Mouse (Mus musculus): Measurements from ENCODE around the gene Nme9. TPM values are rescaled to one million over a fixed set of nuclear protein-coding genes. Genes with fewer than 3 reads are reported as not detected.
A peak's percentile ranks its signal among the peaks of the same experiment; 100 is the strongest.

Gene Nme9
- polyA plus RNA-seq, 2 experiments = 0.03 TPM; not detected in 1

DNA sequence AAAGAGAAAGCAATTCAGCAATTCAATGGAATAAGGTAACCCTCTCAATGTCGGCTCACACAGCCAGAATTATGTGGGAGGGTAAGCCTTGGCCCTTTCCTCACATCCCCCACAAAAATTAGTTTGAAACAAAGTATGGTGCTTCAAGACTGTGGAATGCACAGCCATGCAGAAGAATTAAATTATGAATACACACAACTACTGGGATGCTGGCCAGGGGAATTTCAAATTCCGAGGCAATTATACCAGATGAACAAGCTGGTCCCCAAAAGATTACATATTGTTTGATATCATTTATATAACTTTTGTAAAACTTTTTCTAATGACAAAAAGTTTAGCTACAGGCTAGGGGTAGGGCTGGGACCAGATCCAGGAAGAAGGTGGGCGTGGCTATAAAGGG is 4.0 kb upstream of the Nme9 start:
- ATAC-seq (ENCODE audit: insufficient read depth) (no peak), DNase-seq (ENCODE audit: low read depth in 3 of 3, low spot score in 3 of 3) (no peak)
- peaks cover 10% of the 10 kb centered on the region for H3K27me3 ChIP-seq (ENCODE audit: control insufficient read depth, insufficient read depth, low read length)
- no peak overlapping the region for H3K4me2 ChIP-seq (ENCODE audit: low read depth)
- H3K9ac ChIP-seq (replicated peaks) = no peak overlapping the region
- no peak overlapping the region for H3K27ac ChIP-seq
- 52% methylated on average over 3 of the region's 3 CpGs for WGBS (ENCODE audit: insufficient replicate concordance)
- TF ChIP-seq CTCF (IDR thresholded peaks at IDR 0.05; ENCODE audit: low read depth) (no peak), EP300 (IDR thresholded peaks at IDR 0.05; ENCODE audit: low read depth) (no peak)
- H3K4me1 ChIP-seq (replicated peaks; ENCODE audit: control insufficient read depth in 2 of 2, insufficient read depth in 2 of 2, low read length in 1 of 2) = no peaks in the 10 kb centered on the region
- no peaks in the 10 kb centered on the region for H3K36me3 ChIP-seq (replicated peaks; ENCODE audit: control insufficient read depth, insufficient read depth, low read depth)
- no peaks in the 10 kb centered on the region for H3K9me3 ChIP-seq (ENCODE audit: control insufficient read depth, low read length)
- no peak overlapping the region for H3K4me3 ChIP-seq (ENCODE audit: insufficient read depth in 1 of 2, low read depth in 2 of 2, low read length in 2 of 2)

GRCm38 (mm10) chr9:99449886-99450647 is 1.2 kb upstream of the Nme9 start:
- no peaks in the 10 kb centered on the region for H3K36me3 ChIP-seq (replicated peaks; ENCODE audit: control insufficient read depth, insufficient read depth, low read depth)
- peak; percentile 26; the same call in 1 of the 2 replicates for TF ChIP-seq CTCF (IDR thresholded peaks at IDR 0.05; ENCODE audit: low read depth)
- TF ChIP-seq EP300 (IDR thresholded peaks at IDR 0.05; ENCODE audit: low read depth) = no peak
- no peaks in the 10 kb centered on the region for H3K4me1 ChIP-seq (replicated peaks; ENCODE audit: control insufficient read depth in 2 of 2, insufficient read depth in 2 of 2, low read length in 1 of 2)
- no peak overlapping the region for H3K27ac ChIP-seq
- H3K27me3 ChIP-seq (ENCODE audit: control insufficient read depth, insufficient read depth, low read length) = peaks cover 10% of the 10 kb centered on the region
- H3K9ac ChIP-seq (replicated peaks) = no peak overlapping the region
- H3K4me2 ChIP-seq (ENCODE audit: low read depth) = no peak overlapping the region
- ATAC-seq (ENCODE audit: insufficient read depth) (no peak), DNase-seq (ENCODE audit: low read depth in 3 of 3, low spot score in 3 of 3) (no peak)
- no peaks in the 10 kb centered on the region for H3K9me3 ChIP-seq (ENCODE audit: control insufficient read depth, low read length)
- H3K4me3 ChIP-seq (ENCODE audit: insufficient read depth in 1 of 2, low read depth in 2 of 2, low read length in 2 of 2) = no peak overlapping the region
- whole genome bisulfite sequencing (ENCODE audit: insufficient replicate concordance) = 24% methylated on average over 9 of the region's 9 CpGs

DNA sequence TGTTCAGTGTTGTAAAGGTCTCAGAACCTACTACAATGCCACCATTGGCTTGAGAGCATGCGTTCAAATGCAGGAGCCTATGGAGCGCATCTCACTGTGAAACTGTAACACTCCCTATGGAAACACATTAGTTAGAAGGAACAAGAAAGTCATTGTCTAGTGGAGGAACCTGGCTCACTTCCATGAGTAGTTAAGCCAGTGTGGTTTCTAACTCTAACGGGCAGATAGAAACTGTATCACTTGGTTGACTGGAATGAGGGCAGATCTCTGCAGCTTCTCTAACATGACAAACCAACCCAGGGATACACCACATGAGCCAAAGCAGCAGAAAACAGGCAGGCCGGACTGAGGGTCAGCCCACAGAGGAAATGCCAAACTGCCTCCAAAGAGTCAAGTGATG is 2.9 kb downstream of the Nme9 start:
- WGBS (ENCODE audit: insufficient replicate concordance) = 63% methylated on average over 4 of the region's 4 CpGs
- Histone ChIP-seq H3K4me3 (ENCODE audit: insufficient read depth in 1 of 2, low read depth in 2 of 2, low read length in 2 of 2) (no peak overlapping the region), H3K4me2 (ENCODE audit: low read depth) (no peak overlapping the region), H3K9me3 (ENCODE audit: control insufficient read depth, low read length) (no peaks in the 10 kb centered on the region), H3K27me3 (ENCODE audit: control insufficient read depth, insufficient read depth, low read length) (peaks cover 10% of the 10 kb centered on the region), H3K4me1 (replicated peaks; ENCODE audit: control insufficient read depth in 2 of 2, insufficient read depth in 2 of 2, low read length in 1 of 2) (no peaks in the 10 kb centered on the region), H3K27ac (no peak overlapping the region), H3K36me3 (replicated peaks; ENCODE audit: control insufficient read depth, insufficient read depth, low read depth) (no peaks in the 10 kb centered on the region), H3K9ac (replicated peaks) (no peak overlapping the region)
- ATAC-seq (ENCODE audit: insufficient read depth) (no peak), DNase-seq (ENCODE audit: low read depth in 3 of 3, low spot score in 3 of 3) (no peak)
- TF ChIP-seq EP300 (IDR thresholded peaks at IDR 0.05; ENCODE audit: low read depth) (no peak), CTCF (IDR thresholded peaks at IDR 0.05; ENCODE audit: low read depth) (no peak)

DNA sequence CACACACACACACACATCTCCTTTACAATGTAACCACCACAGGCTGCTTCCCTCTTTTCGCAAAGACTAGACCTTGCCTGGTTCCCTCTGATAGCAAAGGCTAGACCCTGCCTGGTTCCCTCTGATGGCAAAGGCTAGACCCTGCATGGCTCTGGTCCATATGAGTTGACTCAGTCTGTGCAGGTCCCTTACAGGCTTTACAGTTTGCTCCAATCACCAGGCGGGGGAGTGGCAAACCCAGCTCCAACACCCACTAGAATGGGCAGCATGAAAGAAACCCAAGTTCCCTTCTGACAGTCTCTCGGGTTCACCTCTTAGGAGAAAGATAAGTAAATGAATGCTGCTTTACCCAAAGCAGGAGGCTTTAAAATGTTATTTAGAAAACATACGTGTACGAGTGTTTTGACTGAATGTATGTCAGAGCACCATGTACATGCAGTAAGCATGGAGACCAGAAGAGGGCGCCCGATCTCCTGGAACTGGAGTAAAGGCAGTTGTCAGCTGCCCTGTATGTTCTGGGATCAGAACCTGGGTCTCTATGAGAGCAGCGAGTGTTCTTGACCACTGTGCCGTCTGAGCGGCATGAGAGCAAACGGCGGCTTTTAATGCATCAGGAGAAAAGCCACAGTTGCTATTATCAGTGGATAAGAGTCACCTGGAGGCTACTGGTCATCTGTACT is 7.4 kb downstream of the Nme9 start:
- H3K27me3 ChIP-seq (ENCODE audit: control insufficient read depth, insufficient read depth, low read length) = no peaks in the 10 kb centered on the region
- H3K4me2 ChIP-seq (ENCODE audit: low read depth) = no peak overlapping the region
- no peak overlapping the region for H3K27ac ChIP-seq
- no peaks in the 10 kb centered on the region for H3K9me3 ChIP-seq (ENCODE audit: control insufficient read depth, low read length)
- no peak overlapping the region for H3K4me3 ChIP-seq (ENCODE audit: insufficient read depth in 1 of 2, low read depth in 2 of 2, low read length in 2 of 2)
- H3K9ac ChIP-seq (replicated peaks) = no peak overlapping the region
- DNase-seq (ENCODE audit: low read depth in 3 of 3, low spot score in 3 of 3) = peak in 2 of 3 experiments; percentile 12 to 37
- 0 out of 2 replicates have a peak, but pooled peaks have one; percentile 23 for ATAC-seq (ENCODE audit: insufficient read depth)
- 33% methylated on average over 12 of the region's 12 CpGs for WGBS (ENCODE audit: insufficient replicate concordance)
- TF ChIP-seq EP300 (IDR thresholded peaks at IDR 0.05; ENCODE audit: low read depth) (no peak), CTCF (IDR thresholded peaks at IDR 0.05; ENCODE audit: low read depth) (peak; percentile 85)
- H3K4me1 ChIP-seq (replicated peaks; ENCODE audit: control insufficient read depth in 2 of 2, insufficient read depth in 2 of 2, low read length in 1 of 2) = no peaks in the 10 kb centered on the region
- no peaks in the 10 kb centered on the region for H3K36me3 ChIP-seq (replicated peaks; ENCODE audit: control insufficient read depth, insufficient read depth, low read depth)

DNA sequence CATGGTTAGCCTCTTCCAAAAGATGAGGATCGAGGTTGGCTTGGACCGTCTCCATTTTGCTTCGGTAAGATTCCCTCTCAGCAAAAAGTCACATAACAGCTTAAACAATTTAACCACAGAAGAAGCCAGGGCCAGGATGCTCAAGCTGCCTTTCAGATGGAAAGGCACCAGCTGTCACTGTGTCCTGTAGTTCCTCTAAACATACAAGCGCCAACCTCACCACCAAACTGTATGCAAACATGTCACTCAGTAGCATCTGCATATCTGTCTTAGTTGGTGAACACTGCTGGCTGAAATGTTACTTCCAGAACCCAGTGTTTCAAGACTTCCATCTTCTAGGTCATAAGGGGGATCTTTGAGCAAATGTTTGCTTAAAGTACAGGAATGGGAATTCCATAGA is 8.5 kb downstream of the Nme9 start:
- 74% methylated on average over 4 of the region's 4 CpGs for WGBS (ENCODE audit: insufficient replicate concordance)
- no peak overlapping the region for H3K27ac ChIP-seq

More for the DNA sequence above, 8.5 kb downstream of the Nme9 start:
- TF ChIP-seq CTCF (IDR thresholded peaks at IDR 0.05; ENCODE audit: low read depth) = no peak
- no peak for TF ChIP-seq EP300 (IDR thresholded peaks at IDR 0.05; ENCODE audit: low read depth)
- H3K9me3 ChIP-seq (ENCODE audit: control insufficient read depth, low read length) = no peaks in the 10 kb centered on the region
- no peaks in the 10 kb centered on the region for H3K36me3 ChIP-seq (replicated peaks; ENCODE audit: control insufficient read depth, insufficient read depth, low read depth)
- no peaks in the 10 kb centered on the region for H3K27me3 ChIP-seq (ENCODE audit: control insufficient read depth, insufficient read depth, low read length)
- no peak overlapping the region for H3K9ac ChIP-seq (replicated peaks)
- H3K4me3 ChIP-seq (ENCODE audit: insufficient read depth in 1 of 2, low read depth in 2 of 2, low read length in 2 of 2) = no peak overlapping the region
- H3K4me1 ChIP-seq (replicated peaks; ENCODE audit: control insufficient read depth in 2 of 2, insufficient read depth in 2 of 2, low read length in 1 of 2) = no peaks in the 10 kb centered on the region
- DNase-seq (ENCODE audit: low read depth in 3 of 3, low spot score in 3 of 3) = no peak
- ATAC-seq (ENCODE audit: insufficient read depth) = no peak
- H3K4me2 ChIP-seq (ENCODE audit: low read depth) = no peak overlapping the region

All from liver, embryonic 14.5 days (tissue).